Mouse (Mus musculus) left cerebral cortex, adult 2 months (tissue): ENCODE measurements around the gene Schip1. TPM values are rescaled to one million over a fixed set of nuclear protein-coding genes. Genes with fewer than 3 reads are reported as not detected.
A peak's percentile ranks its signal among the peaks of the same experiment; 100 is the strongest.

Source experiments
- DNase-seq, 2 experiments: peaks; one replicate each; pipeline ENCODE4 v3.0.0; 2021 to 2022; ENCODE audit warnings: low spot score in 2 of 2, mixed read lengths in 1 of 2; ENCODE audit errors: extremely low spot score in 1 of 2
- H3K27ac ChIP-seq: fragments of 200-600 bp; 2 replicates; pipeline ENCODE4 v1.8.1; 2022
- H3K4me3 ChIP-seq: fragments of 200-600 bp; 2 replicates; pipeline ENCODE4 v1.8.1; 2022
- CTCF ChIP-seq: fragments of 200-600 bp; IDR thresholded peaks from 2 replicates; pipeline ENCODE4 v1.8.1; 2022; ENCODE audit warnings: antibody characterized with exemption, mild to moderate bottlenecking, moderate library complexity
- intact Hi-C: fragments of 180-260 bp; cut with DNase I; formaldehyde crosslinking; loops from one replicate; pipeline ENCODE4 v1.15.1; 2025
- total RNA-seq, 2 experiments: library from RNA; stranded (reverse); gene quantifications; 2 replicates each; pipeline ENCODE4 v1.2.3; 2021

Gene Schip1
- total RNA-seq, 2 experiments from 2014 or later, result 261 to 282 TPM

DNA sequence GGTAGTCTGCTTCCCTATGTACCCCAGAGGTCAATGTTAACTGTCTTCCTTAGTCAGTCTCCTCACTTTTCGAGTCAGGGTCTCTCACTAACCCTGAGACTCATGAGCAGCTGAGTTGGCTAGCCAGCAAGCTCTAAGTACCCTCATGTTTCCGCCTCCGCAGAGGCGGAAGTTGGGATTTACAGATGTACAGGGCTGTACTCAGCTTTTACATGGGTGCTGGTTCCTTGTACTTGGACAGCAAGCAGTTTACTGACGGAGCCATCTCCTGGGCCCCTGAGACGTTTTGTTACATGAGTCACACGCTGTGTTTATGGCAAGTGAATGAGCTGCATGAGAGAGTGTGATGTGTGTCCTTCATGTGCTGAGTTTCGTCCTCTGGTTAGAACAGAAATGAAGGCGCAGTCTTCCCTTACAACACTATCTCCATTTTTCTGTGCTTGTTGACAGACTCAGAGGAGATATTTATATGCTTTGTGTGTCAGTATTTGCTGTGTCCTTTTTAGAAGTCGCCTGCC, 460.8 kb downstream of the Schip1 start:
- TF ChIP-seq CTCF, result no peak
- intact Hi-C loops, result no loop called here
- no peak overlapping the region for H3K4me3 ChIP-seq
- DNase-seq, result peak in 1 of 2 experiments; percentile 7
- H3K27ac ChIP-seq, result no peak overlapping the region; the same call in 1 of the 2 replicates

DNA sequence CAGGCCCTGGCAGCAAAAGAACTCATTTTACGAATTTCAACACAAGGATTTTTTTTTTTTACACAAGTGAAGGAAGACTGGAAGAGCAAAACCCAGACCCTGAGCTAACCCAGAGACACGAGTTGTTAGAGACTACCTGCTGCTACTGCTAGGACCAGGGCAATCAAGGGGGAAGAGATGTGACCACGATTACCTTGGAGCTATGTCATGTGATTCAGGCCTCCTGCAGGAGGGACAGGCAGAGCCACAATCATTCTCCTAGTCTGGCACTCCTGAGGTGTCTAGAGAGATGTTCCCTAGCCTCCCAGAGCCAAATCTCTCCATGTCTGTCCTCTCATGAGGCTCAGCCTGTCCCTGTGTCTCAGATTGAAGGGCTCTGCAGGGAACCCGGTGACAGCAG, 461.8 kb downstream of the Schip1 start:
- intact Hi-C loops, result no loop called here
- Histone ChIP-seq H3K4me3 (no peak overlapping the region), H3K27ac (no peak overlapping the region; the same call in 1 of the 2 replicates)
- no peak for TF ChIP-seq CTCF
- DNase-seq, result peak in 1 of 2 experiments; percentile 6

DNA sequence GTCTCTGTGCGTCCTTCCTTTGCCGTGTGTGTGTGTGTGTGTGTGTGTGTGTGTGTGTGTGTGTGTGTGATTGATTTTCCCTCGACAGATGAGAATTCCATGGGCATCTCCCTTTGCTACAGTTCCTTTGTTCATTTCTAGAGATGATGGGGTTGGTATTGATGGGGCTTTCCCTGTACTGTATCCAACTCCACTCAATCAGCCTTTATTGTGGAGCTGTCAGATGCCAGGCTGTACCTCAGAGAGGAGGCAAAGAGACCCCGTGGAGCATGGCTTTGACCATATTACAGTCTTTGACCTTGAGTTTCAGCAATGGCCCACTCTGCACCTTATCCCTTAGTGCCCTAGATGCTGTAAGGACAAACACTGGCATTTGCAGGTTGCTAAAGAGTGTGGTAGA, 462.6 kb downstream of the Schip1 start:
- no peak overlapping the region for H3K27ac ChIP-seq
- no peak for TF ChIP-seq CTCF
- no peak for DNase-seq
- no peak overlapping the region for H3K4me3 ChIP-seq
- intact Hi-C loops, result no loop called here

DNA sequence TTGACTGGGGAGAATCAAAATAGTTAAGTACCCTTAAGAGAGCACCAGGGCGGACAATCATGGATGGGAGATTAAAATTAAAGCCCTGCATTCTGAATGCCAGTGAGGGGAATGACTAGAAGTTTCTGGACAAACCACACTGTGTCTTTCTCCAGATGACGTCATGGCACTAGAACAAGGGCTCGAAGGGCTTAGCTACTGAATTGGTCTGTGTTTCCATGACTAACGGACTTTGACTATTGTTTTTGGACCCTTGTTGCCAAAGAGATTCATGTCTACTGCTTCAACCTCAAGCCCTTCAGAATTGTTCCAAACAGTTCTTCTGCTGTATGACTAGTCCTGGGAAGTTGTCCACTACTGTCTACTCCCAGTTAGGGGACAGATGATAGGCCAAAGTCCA, 467.3 kb downstream of the Schip1 start:
- intact Hi-C loops, result no loop called here
- TF ChIP-seq CTCF, result no peak
- no peak overlapping the region for H3K27ac ChIP-seq
- no peak for DNase-seq
- no peak overlapping the region for H3K4me3 ChIP-seq

DNA sequence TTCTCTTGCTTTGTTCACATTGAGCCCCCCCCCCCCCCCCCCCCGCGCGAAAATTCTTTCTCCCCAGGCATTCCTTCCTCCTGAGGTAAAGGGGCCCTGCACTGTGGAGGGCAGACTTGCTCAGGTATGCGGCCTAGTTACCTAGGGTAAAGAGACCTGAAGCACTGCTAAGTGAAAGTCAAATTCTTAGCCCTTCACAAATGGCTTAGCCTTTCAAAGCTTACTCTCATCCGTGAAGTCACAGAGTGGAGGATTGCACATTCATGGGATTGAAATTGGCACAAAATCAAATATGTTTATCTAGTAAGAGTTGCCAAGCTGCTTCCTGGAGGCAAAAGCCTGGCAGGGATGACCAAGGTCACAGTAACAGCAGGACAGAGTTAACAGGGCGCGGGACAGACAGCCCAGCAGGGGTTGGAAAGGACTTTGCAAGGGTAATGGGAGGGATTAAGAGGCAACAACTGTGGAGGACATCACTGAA, 470.0 kb downstream of the Schip1 start:
- no peak for TF ChIP-seq CTCF
- Histone ChIP-seq H3K4me3 (no peak overlapping the region), H3K27ac (no peak overlapping the region)
- intact Hi-C loops, result no loop called here
- no peak for DNase-seq

DNA sequence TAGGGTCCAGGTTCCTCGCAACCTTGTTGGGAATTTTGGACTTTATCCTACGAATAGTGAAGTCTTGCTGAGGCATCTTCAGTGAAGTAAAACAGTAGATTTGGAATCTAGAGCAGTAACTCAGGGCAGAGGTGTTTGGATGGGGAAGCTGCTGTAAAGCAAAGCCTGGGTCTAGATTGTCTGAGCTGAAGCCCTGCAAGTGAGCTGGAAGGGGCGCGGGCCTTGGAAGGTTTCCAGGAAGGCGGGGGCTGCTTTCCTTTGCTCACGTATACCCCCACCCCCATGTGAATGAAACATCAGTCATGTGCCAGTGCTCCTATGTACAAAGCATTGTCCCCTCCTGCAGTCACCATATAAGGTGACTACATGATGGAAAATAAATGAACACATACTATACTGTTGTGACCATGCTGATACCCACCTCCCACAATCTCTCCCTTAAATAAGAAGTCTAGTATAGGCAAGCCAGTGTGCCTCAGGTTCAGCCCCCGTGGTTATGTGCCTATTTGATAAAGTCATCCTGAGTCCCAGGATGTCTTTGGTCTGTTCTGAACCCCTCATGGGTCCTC, 470.6 kb downstream of the Schip1 start:
- H3K27ac ChIP-seq, result no peak overlapping the region
- no peak for TF ChIP-seq CTCF
- H3K4me3 ChIP-seq, result no peak overlapping the region
- intact Hi-C loops, result no loop called here
- no peak for DNase-seq

DNA sequence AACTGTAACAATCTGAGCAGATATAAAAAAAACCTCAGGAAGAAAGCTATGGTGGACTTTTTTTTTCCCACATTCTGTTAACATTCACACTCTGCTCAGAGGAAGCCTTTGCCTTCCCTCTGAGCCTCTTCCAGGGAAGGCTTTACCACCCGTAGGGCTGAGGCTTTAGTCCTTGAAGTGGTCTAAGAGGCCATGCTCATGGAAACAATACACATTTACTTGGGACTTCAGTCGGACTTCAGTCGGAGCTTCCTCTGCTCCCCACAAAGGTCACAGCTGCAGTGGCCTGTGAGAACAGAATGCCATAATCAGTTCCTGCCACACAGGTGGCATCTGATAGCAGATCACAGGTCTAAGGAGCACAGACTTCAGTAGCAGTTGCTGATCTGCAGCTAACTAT, 471.5 kb downstream of the Schip1 start:
- Histone ChIP-seq H3K27ac (no peak overlapping the region), H3K4me3 (no peak overlapping the region)
- intact Hi-C loops, result no loop called here
- no peak for DNase-seq
- no peak for TF ChIP-seq CTCF

DNA sequence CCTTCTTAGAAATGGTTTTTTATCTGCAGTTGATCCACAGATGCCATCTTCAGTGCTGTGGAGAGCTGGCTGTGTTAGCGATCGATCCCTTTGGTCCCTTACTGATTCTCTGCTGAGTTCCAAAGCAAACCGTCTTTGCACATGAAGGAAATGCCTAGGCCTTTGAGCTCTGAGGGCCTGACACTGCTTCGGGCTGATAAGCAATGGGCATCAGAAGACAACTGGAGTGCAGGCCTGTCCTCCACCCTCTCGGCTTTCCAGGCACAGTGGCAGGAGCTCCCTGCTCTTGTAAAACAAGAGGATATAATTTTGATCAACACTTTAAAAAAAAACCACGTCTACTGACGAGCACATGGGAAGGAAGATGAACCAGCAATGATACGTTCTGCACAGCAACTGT, 477.1 kb downstream of the Schip1 start:
- TF ChIP-seq CTCF, result no peak
- Histone ChIP-seq H3K4me3 (no peak overlapping the region), H3K27ac (peak overlapping the region; percentile 54; the same call in 1 of the 2 replicates)
- intact Hi-C loops, result loop anchor here (2.0 to 10.0 kb wide), 4 partner anchors 47 to 917 kb away; no protein-coding TSS in a partner anchor
- DNase-seq, result no peak

DNA sequence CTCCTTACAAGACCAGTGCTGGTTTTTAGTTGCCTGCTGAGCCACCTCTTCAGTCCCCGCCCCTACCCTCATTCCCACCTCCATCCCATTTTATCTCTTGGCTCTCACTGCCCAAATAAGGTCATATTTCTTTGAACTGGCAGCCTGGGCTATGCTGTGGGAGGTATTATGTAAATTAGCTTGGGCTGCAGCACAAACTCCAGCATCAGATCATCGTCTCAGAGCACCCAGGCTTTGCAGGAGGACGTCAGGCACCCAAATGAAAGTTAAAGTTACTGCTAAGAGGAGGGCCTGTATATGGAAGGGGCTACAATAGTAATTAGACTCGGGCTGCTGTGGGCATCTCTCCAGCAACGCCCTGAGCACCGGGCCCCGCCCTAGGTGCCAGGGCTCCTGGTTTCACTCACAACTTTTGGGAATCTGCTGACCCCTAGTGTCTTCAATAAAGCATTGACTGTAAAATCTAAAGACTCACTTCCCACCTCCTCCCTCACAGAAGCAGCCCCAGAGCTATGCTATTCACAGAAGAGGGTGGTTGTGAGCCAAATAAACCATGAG, 478.4 kb downstream of the Schip1 start:
- intact Hi-C loops, result loop anchor here (1.0 to 10.0 kb wide), 5 partner anchors 48 to 918 kb away; no protein-coding TSS in a partner anchor
- peak overlapping the region; percentile 47 for H3K4me3 ChIP-seq
- peak; percentile 75 for TF ChIP-seq CTCF
- DNase-seq, result peak; percentile 53 to 58
- H3K27ac ChIP-seq, result peak overlapping the region; percentile 83

DNA sequence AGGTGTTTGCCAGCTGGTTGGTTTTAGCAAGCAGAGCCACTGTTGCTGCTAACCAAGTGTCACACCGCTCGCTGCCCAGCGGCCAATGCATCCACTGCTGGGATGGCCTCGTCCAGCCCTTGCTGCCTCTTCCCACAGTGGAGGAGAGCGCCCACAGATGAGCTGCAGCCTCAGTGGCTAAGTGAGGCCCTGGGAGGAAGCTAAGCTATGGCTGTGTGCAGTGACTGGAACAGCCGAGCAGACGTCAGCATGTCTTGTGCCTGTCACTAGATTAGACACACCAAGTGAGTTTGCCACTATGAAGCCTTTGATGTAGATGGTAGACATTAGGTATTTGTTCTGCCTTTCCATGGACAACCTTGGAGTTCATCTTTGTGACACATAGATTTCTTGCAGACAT, 480.2 kb downstream of the Schip1 start:
- H3K4me3 ChIP-seq, result no peak overlapping the region
- DNase-seq, result no peak
- intact Hi-C loops, result loop anchor here (10.0 kb wide), 3 partner anchors 160 to 920 kb away; no protein-coding TSS in a partner anchor
- no peak for TF ChIP-seq CTCF
- no peak overlapping the region for H3K27ac ChIP-seq

DNA sequence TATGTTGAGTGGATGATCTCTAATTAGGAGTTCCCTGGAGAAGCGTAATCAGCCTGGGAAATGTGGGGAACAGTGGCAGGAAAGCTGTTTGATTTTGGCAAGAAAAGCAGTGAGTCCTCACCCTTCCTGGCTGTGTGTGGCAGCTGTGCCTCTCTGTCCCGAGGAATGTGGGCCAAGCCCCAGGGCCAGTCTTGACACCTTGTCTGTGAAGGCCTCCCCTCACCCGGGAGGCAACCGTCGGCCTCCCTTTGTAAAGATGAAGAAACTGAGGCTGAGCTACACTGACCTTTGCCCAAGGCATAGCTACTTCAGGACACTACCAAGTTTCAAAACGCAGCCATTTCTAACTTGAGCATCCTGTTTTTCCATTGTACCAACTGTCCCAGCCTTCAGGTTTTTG, 481.3 kb downstream of the Schip1 start:
- intact Hi-C loops, result loop anchor here (10.0 kb wide), 3 partner anchors 161 to 921 kb away; no protein-coding TSS in a partner anchor
- H3K4me3 ChIP-seq, result no peak overlapping the region
- TF ChIP-seq CTCF, result no peak
- no peak for DNase-seq
- H3K27ac ChIP-seq, result 0 out of 2 replicates have a peak overlapping the region, but pooled peaks have one; percentile 24

DNA sequence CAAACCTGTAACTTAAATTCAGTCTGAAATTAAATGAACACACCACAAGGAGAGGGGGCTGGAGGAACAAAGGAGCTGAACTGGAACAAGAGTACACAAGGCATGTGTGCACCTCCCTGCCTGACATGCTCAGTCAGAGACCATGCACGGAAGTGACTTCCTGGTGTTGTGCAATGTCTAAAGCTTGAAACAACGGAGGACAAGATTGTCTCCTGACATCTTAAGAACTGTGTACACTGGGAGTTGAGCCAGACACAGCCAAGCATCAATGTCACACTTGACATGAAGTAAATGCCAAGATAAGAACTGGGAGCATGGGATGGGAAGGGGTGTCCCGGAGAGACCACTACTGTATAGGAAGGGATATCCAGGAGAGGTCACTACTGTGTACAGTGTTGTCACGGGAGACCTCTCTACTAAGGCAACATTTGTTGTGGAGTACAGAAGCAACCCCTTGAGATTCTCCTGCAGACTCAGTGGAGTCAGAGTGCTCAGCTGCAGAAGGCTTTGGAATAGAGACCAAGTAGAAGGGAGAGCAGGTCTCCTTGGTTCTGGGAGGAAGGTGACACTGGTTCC, 490.6 kb downstream of the Schip1 start:
- Histone ChIP-seq H3K27ac (no peak overlapping the region), H3K4me3 (no peak overlapping the region)
- TF ChIP-seq CTCF, result no peak
- no peak for DNase-seq
- intact Hi-C loops, result no loop called here
